Mouse (Mus musculus): ENCODE data around the gene Eva1a.

GRCm38 (mm10) chr6:82127827-82128226, 87.0 kb downstream of the Eva1a start:
- no peak for TF ChIP-seq CTCF (IDR thresholded peaks at IDR 0.05; ENCODE audit: low read depth)
- no peak for TF ChIP-seq EP300 (IDR thresholded peaks at IDR 0.05; ENCODE audit: low read depth)
